Mouse (Mus musculus): ENCODE results near the gene Zfp987. TPM values are rescaled to one million over a fixed set of nuclear protein-coding genes. Genes with fewer than 3 reads are reported as not detected.
"Not testable (repeated sequence)": the region's sequence is repeated elsewhere in the genome, so short reads cannot be mapped to it uniquely, and the experiment has no call there.

The Zfp987 gene
- polyA plus RNA-seq (2015; fragmentation: Nextera tagmentation; extraction: Ambion mirVana), result 0.15 and 0.55 TPM in 2 replicates

GRCm38 (mm10) chr4:146096998-146097397, at the start of gene Zfp987:
Gene Zfp987 (plus strand): TSS chr4:146097298.
- not testable (repeated sequence) for H3K4me2 ChIP-seq (replicated peaks); H3K4me1 ChIP-seq (replicated peaks); ATAC-seq; H3K27ac ChIP-seq; H3K27me3 ChIP-seq (replicated peaks); H3K9me3 ChIP-seq; H3K36me3 ChIP-seq; H3K4me3 ChIP-seq (replicated peaks); H3K9ac ChIP-seq
- WGBS, result 76% methylated on average over 3 of the region's 3 CpGs

GRCm38 (mm10) chr4:146052536-146052935, 44.6 kb upstream of the Zfp987 start:
- not testable (repeated sequence) for H3K4me3 ChIP-seq (replicated peaks); H3K36me3 ChIP-seq; H3K27ac ChIP-seq; H3K27me3 ChIP-seq (replicated peaks); ATAC-seq; H3K4me2 ChIP-seq (replicated peaks); H3K9ac ChIP-seq; H3K4me1 ChIP-seq (replicated peaks)
- H3K9me3 ChIP-seq, result 0 out of 2 replicates have a peak, but pooled peaks cover 12% of the 10 kb centered on the region
- WGBS, result 86% methylated on average over 1 of the region's 1 CpGs

- H3K4me3 ChIP-seq (replicated peaks); ATAC-seq; H3K4me1 ChIP-seq (replicated peaks); H3K36me3 ChIP-seq; H3K4me2 ChIP-seq (replicated peaks); H3K27ac ChIP-seq; H3K27me3 ChIP-seq (replicated peaks); H3K9ac ChIP-seq: not testable (repeated sequence)
- 82% methylated on average over 2 of the region's 2 CpGs for WGBS
- H3K9me3 ChIP-seq, result 0 out of 2 replicates have a peak, but pooled peaks cover 12% of the 10 kb centered on the region
Observed at GRCm38 (mm10) chr4:146053445-146053844, 43.7 kb upstream of the Zfp987 start.

GRCm38 (mm10) chr4:146055335-146055734, 41.8 kb upstream of the Zfp987 start:
- no peak overlapping the region for H3K4me3 ChIP-seq (replicated peaks)
- no peak overlapping the region for H3K27ac ChIP-seq
- H3K9me3 ChIP-seq, result peaks cover 14% of the 10 kb centered on the region; the same call in 1 of the 2 replicates
- no peaks in the 10 kb centered on the region for H3K36me3 ChIP-seq
- no peaks in the 10 kb centered on the region for H3K4me1 ChIP-seq (replicated peaks)
- no peaks in the 10 kb centered on the region for H3K27me3 ChIP-seq (replicated peaks)
- H3K9ac ChIP-seq, result no peak overlapping the region
- no peak overlapping the region for H3K4me2 ChIP-seq (replicated peaks)
- 62% methylated on average over 2 of the region's 2 CpGs for WGBS
- no peak for ATAC-seq

- H3K27ac ChIP-seq; H3K36me3 ChIP-seq; H3K4me2 ChIP-seq (replicated peaks); H3K9ac ChIP-seq; H3K4me3 ChIP-seq (replicated peaks); ATAC-seq; H3K27me3 ChIP-seq (replicated peaks); H3K4me1 ChIP-seq (replicated peaks): not testable (repeated sequence)
- H3K9me3 ChIP-seq, result peaks cover 11% of the 10 kb centered on the region; the same call in 1 of the 2 replicates
- 89% methylated on average over 12 of the region's 12 CpGs for WGBS
Observed at GRCm38 (mm10) chr4:146058646-146059045, 38.5 kb upstream of the Zfp987 start.

- peaks cover 11% of the 10 kb centered on the region; the same call in 1 of the 2 replicates for H3K9me3 ChIP-seq
- H3K36me3 ChIP-seq; H3K27ac ChIP-seq; H3K4me3 ChIP-seq (replicated peaks); H3K4me2 ChIP-seq (replicated peaks); ATAC-seq; H3K4me1 ChIP-seq (replicated peaks); H3K9ac ChIP-seq; H3K27me3 ChIP-seq (replicated peaks): not testable (repeated sequence)
- 88% methylated on average over 4 of the region's 4 CpGs for WGBS
Observed at GRCm38 (mm10) chr4:146059078-146059477, 38.0 kb upstream of the Zfp987 start.

- 92% methylated on average over 25 of the region's 26 CpGs for WGBS
- not testable (repeated sequence) for H3K4me1 ChIP-seq (replicated peaks); H3K27ac ChIP-seq; H3K4me3 ChIP-seq (replicated peaks); ATAC-seq; H3K9ac ChIP-seq; H3K4me2 ChIP-seq (replicated peaks); H3K36me3 ChIP-seq; H3K9me3 ChIP-seq; H3K27me3 ChIP-seq (replicated peaks)
Observed at GRCm38 (mm10) chr4:146059974-146060693, 37.0 kb upstream of the Zfp987 start.

- not testable (repeated sequence) for H3K4me3 ChIP-seq (replicated peaks); H3K36me3 ChIP-seq; H3K4me1 ChIP-seq (replicated peaks); H3K9ac ChIP-seq; H3K27ac ChIP-seq; H3K9me3 ChIP-seq; H3K4me2 ChIP-seq (replicated peaks); H3K27me3 ChIP-seq (replicated peaks); ATAC-seq
- WGBS, result 90% methylated on average over 11 of the region's 11 CpGs
Observed at GRCm38 (mm10) chr4:146061082-146061481, 36.0 kb upstream of the Zfp987 start.

GRCm38 (mm10) chr4:146062021-146062420, 35.1 kb upstream of the Zfp987 start:
- not testable (repeated sequence) for H3K36me3 ChIP-seq; H3K27ac ChIP-seq; H3K4me1 ChIP-seq (replicated peaks); ATAC-seq; H3K4me3 ChIP-seq (replicated peaks); H3K9ac ChIP-seq; H3K4me2 ChIP-seq (replicated peaks); H3K9me3 ChIP-seq; H3K27me3 ChIP-seq (replicated peaks)
- WGBS, result 94% methylated on average over 12 of the region's 12 CpGs

GRCm38 (mm10) chr4:146063001-146063400, 34.1 kb upstream of the Zfp987 start:
- 78% methylated on average over 6 of the region's 6 CpGs for WGBS
- not testable (repeated sequence) for ATAC-seq

GRCm38 (mm10) chr4:146063621-146064020, 33.5 kb upstream of the Zfp987 start:
- H3K9ac ChIP-seq; H3K4me3 ChIP-seq (replicated peaks); ATAC-seq; H3K27me3 ChIP-seq (replicated peaks); H3K27ac ChIP-seq; H3K4me1 ChIP-seq (replicated peaks); H3K36me3 ChIP-seq; H3K4me2 ChIP-seq (replicated peaks): not testable (repeated sequence)
- peaks cover 15% of the 10 kb centered on the region for H3K9me3 ChIP-seq
- 87% methylated on average over 15 of the region's 15 CpGs for WGBS

More at GRCm38 (mm10) chr4:146063001-146063400, 34.1 kb upstream of the Zfp987 start:
- peaks cover 15% of the 10 kb centered on the region for H3K9me3 ChIP-seq
- not testable (repeated sequence) for H3K4me2 ChIP-seq (replicated peaks); H3K9ac ChIP-seq; H3K36me3 ChIP-seq; H3K27ac ChIP-seq; H3K4me1 ChIP-seq (replicated peaks); H3K4me3 ChIP-seq (replicated peaks); H3K27me3 ChIP-seq (replicated peaks)

GRCm38 (mm10) chr4:146064807-146065206, 32.3 kb upstream of the Zfp987 start:
- not testable (repeated sequence) for H3K4me2 ChIP-seq (replicated peaks); H3K27me3 ChIP-seq (replicated peaks); H3K4me3 ChIP-seq (replicated peaks); H3K9ac ChIP-seq; H3K27ac ChIP-seq; ATAC-seq; H3K36me3 ChIP-seq; H3K4me1 ChIP-seq (replicated peaks)
- H3K9me3 ChIP-seq, result peaks cover 14% of the 10 kb centered on the region
- 73% methylated on average over 5 of the region's 5 CpGs for whole genome bisulfite sequencing

- H3K27ac ChIP-seq; H3K36me3 ChIP-seq; H3K9ac ChIP-seq; H3K27me3 ChIP-seq (replicated peaks); H3K4me1 ChIP-seq (replicated peaks); ATAC-seq: not testable (repeated sequence)
- 40% methylated on average over 45 of the region's 45 CpGs for WGBS
- Histone ChIP-seq H3K9me3 (peaks cover 12% of the 10 kb centered on the region), H3K4me3 (replicated peaks) (peak overlapping the region; percentile 23), H3K4me2 (replicated peaks) (peak overlapping the region; percentile 59)
Observed at GRCm38 (mm10) chr4:146066932-146067580, 30.0 kb upstream of the Zfp987 start.
